Mouse (Mus musculus) intestine, embryonic 15.5 days (tissue): ENCODE data around the gene Micu1. TPM values are rescaled to one million over a fixed set of nuclear protein-coding genes. Genes with fewer than 3 reads are reported as not detected.
A peak's percentile ranks its signal among the peaks of the same experiment; 100 is the strongest.
"Not testable (repeated sequence)": the region's sequence is repeated elsewhere in the genome, so short reads cannot be mapped to it uniquely, and the experiment has no call there.

Source experiments
- ATAC-seq: fragments of 200-750 bp; cut with Nextera tagmentation; 2 replicates; pipeline ENCODE4 v1.8.0; 2017; ENCODE audit warnings: moderate TSS enrichment, moderate library complexity
- H3K27ac ChIP-seq: fragments of 300-500 bp; sonication (generic); 2 replicates; pipeline ENCODE4 v1.5.1; 2015; ENCODE audit warnings: mild to moderate bottlenecking, inconsistent platforms
- H3K27me3 ChIP-seq: fragments of 300-500 bp; sonication (generic); replicated peaks from 2 replicates; pipeline ENCODE4 v1.6.1; 2015; ENCODE audit warnings: inconsistent platforms
- H3K36me3 ChIP-seq: fragments of 300-500 bp; sonication (generic); 2 replicates; pipeline ENCODE4 v1.6.1; 2015; ENCODE audit warnings: inconsistent platforms
- H3K4me1 ChIP-seq: fragments of 300-500 bp; sonication (generic); replicated peaks from 2 replicates; pipeline ENCODE4 v1.6.1; 2015; ENCODE audit warnings: inconsistent platforms
- H3K4me2 ChIP-seq: fragments of 300-500 bp; sonication (generic); replicated peaks from 2 replicates; pipeline ENCODE4 v1.6.1; 2015; ENCODE audit warnings: mild to moderate bottlenecking, inconsistent platforms
- H3K4me3 ChIP-seq: fragments of 300-500 bp; sonication (generic); replicated peaks from 2 replicates; pipeline ENCODE4 v1.5.1; 2015; ENCODE audit warnings: inconsistent platforms
- H3K9ac ChIP-seq: fragments of 300-500 bp; sonication (generic); 2 replicates; pipeline ENCODE4 v1.6.1; 2015; ENCODE audit warnings: inconsistent platforms
- H3K9me3 ChIP-seq: fragments of 300-500 bp; sonication (generic); 2 replicates; pipeline ENCODE4 v1.6.1; 2016; ENCODE audit warnings: inconsistent platforms
- WGBS: fragments of 180-500 bp; shearing (Covaris S2); methylation state at CpG from one replicate; pipeline ENCODE4 v1.1.7; 2015; 5-methylcytosine and 5-hydroxymethylcytosine counted together
- polyA plus RNA-seq: library from polyadenylated mRNA; unstranded; fragments of >200 nt; fragmentation: Nextera tagmentation; extraction: Ambion mirVana; gene quantifications from 2 replicates; pipeline ENCODE4 v1.2.1, GENCODE M21; 2015

Gene Micu1
- 66.0 and 72.3 TPM in 2 replicates for polyA plus RNA-seq

DNA sequence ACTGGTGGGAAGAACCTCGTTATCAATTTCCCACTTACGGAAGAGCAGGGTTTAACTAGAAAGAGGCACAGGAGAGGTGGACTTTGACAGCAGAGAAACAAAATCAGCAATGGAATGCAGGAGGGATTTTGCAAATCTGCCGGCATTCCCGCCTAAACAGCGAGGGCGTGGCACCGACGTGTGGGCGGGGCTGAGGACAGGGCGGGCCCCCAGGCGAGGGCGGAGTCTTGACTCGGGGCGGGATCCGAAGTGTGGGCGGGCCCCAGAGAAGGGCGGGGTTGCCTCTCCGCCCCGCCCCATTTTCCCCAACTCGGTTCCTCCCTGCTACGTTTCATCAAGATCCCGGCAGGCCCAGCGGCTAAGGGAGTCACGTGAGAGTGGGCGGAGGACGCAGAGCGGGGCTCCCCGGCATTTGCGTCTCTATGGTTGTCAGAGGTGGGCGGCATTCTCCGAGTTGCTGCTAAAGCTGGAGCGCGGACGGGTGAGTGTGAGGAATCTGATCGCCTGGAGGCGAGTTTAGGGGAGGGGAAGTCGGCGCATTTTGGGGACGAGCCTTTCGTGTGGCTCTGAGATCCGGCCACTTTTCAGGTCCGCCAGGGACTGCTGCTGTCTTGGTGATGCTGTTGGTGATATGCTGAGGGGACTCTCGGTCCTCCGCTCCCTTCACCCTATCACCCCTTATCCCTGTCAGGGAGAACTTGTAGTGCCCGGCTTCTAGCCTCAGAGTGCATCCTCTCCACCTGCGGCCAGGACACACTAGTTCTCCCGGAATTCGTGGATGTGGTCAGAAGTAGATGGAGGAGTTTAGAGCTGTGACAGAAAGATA is at the start of gene Micu1:
TSS of gene Micu1 (plus strand) at position 271 of the 826 bp plus-strand sequence.
- Histone ChIP-seq H3K9me3 (no peaks in the 10 kb centered on the region), H3K4me1 (0 out of 2 replicates have a peak, but pooled peaks cover 5% of the 10 kb centered on the region), H3K27ac (peak within 1 kb of the TSS; percentile 72), H3K4me3 (peak within 1 kb of the TSS; percentile 61), H3K36me3 (no peaks in the 10 kb centered on the region), H3K9ac (peak within 1 kb of the TSS; percentile 67), H3K27me3 (no peaks in the 10 kb centered on the region), H3K4me2 (peak within 1 kb of the TSS; percentile 69)
- ATAC-seq = peak; percentile 99
- under 1% methylated on average over 48 of the region's 48 CpGs for WGBS

- no peaks in the 10 kb centered on the region for H3K9me3 ChIP-seq
- H3K4me1 ChIP-seq = no peaks in the 10 kb centered on the region
- no peaks in the 10 kb centered on the region for H3K27me3 ChIP-seq
- 82% methylated on average over 13 of the region's 13 CpGs for WGBS
- H3K27ac ChIP-seq = no peak overlapping the region
- H3K36me3 ChIP-seq = no peaks in the 10 kb centered on the region
- no peak overlapping the region for H3K4me3 ChIP-seq
- H3K4me2 ChIP-seq = no peak overlapping the region
- no peak overlapping the region for H3K9ac ChIP-seq
- no peak for ATAC-seq
These were observed 45.5 kb upstream of the Micu1 start for GRCm38 (mm10) chr10:59656799-59657198.

DNA sequence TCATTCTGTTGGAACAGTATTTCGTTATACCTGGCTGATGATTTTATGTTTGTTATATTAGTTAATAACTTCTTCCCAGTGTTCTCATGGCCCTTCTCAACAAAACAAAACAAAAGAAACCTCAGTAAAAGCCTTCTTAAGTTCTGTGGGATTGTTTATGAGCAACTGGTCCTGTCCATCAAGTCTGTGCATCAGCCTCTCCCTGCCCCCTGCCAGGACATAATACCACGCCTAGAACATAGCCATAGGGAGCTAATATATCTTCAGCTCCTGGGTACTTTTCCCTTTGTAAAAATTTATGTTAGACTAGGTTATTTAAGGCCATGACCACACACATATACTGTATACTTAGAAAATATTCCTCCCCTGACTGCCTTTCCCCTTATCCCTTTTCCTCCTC is 37.5 kb upstream of the Micu1 start:
- Histone ChIP-seq H3K9ac (no peak overlapping the region), H3K4me1 (peaks cover 3% of the 10 kb centered on the region; the same call in 1 of the 2 replicates), H3K4me3 (no peak overlapping the region), H3K36me3 (no peaks in the 10 kb centered on the region), H3K9me3 (no peaks in the 10 kb centered on the region), H3K4me2 (no peak overlapping the region), H3K27me3 (no peaks in the 10 kb centered on the region), H3K27ac (no peak overlapping the region)
- no peak for ATAC-seq
- whole genome bisulfite sequencing = 74% methylated on average over 2 of the region's 2 CpGs

DNA sequence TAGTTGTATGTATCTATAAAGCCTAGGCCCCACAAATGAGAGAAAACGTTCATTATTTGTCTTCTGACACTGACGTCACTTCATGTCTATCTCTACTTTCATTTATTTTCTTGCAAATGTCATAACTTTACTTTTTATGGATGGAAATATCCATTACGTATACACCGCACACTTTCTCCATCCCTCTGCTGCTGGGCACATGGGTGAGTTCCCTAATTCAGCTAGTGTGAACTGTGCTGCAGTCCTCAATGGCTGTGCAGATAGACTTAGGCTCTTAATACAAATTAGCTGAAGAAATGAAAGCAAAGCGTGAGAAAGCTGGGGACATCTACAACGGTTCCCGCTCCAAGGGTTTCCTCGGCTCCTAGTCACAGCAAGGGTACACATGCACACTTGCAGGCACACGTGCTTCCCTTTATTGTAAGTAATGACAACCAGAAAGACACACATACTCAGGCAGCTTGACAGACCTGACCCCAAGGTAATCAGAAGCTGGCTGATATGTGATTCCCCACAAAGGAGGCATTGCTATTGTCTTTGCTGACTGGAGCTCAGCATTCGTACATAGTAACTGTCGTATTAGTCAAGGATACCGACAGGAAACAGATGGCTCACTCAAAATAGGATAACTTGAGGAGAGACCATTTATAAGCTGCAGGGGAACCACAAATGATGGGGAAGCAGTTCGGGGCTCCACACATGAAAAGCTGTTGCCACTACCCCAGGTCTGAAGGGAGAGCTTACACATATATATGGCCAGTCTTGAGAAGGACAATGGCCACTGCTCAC is 36.6 kb upstream of the Micu1 start:
- WGBS = 76% methylated on average over 13 of the region's 13 CpGs
- no peak overlapping the region for H3K4me3 ChIP-seq
- no peaks in the 10 kb centered on the region for H3K36me3 ChIP-seq
- H3K9ac ChIP-seq = no peak overlapping the region
- H3K4me1 ChIP-seq = peaks cover 3% of the 10 kb centered on the region; the same call in 1 of the 2 replicates
- ATAC-seq = no peak
- H3K9me3 ChIP-seq = no peaks in the 10 kb centered on the region
- no peaks in the 10 kb centered on the region for H3K27me3 ChIP-seq
- H3K4me2 ChIP-seq = no peak overlapping the region
- no peak overlapping the region for H3K27ac ChIP-seq

DNA sequence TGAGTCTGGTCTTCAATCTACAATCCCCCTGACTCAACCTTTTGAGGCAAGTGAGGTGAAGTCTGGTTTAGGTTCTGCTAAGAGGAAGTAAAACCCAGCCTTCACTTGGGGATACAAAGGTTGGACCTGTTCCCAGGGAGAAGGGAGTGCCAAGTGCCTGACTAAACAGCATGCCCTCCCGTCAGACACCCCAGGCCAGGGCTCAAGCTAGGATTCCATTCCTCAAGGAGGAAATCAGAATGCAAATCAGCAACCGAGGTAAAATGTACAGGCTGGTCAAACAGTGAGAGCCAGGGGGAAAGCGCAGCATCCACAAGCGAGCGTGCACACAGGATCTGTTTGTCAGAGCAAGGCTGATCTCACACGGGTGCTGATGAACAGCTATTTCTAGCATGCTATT is 34.9 kb upstream of the Micu1 start:
- Histone ChIP-seq H3K27ac (no peak overlapping the region), H3K9ac (no peak overlapping the region)
- 59% methylated on average over 6 of the region's 6 CpGs for WGBS

GRCm38 (mm10) chr10:59668491-59668890 is 33.8 kb upstream of the Micu1 start:
- no peaks in the 10 kb centered on the region for H3K36me3 ChIP-seq
- 0 out of 2 replicates have a peak, but pooled peaks have one; percentile 15 for ATAC-seq
- no peak overlapping the region for H3K4me3 ChIP-seq
- H3K4me1 ChIP-seq = peaks cover 3% of the 10 kb centered on the region; the same call in 1 of the 2 replicates
- H3K27me3 ChIP-seq = no peaks in the 10 kb centered on the region
- 56% methylated on average over 7 of the region's 7 CpGs for WGBS
- H3K27ac ChIP-seq = no peak overlapping the region
- no peak overlapping the region for H3K9ac ChIP-seq
- H3K4me2 ChIP-seq = no peak overlapping the region
- no peaks in the 10 kb centered on the region for H3K9me3 ChIP-seq

More for the DNA sequence above, 34.9 kb upstream of the Micu1 start:
- no peaks in the 10 kb centered on the region for H3K9me3 ChIP-seq
- no peak overlapping the region for H3K4me3 ChIP-seq
- H3K4me1 ChIP-seq = peaks cover 3% of the 10 kb centered on the region; the same call in 1 of the 2 replicates
- peak; percentile 90 for ATAC-seq
- H3K36me3 ChIP-seq = no peaks in the 10 kb centered on the region
- no peaks in the 10 kb centered on the region for H3K27me3 ChIP-seq
- H3K4me2 ChIP-seq = no peak overlapping the region

GRCm38 (mm10) chr10:59677836-59678235 is 24.4 kb upstream of the Micu1 start:
- Histone ChIP-seq H3K9me3 (no peaks in the 10 kb centered on the region), H3K4me1 (no peaks in the 10 kb centered on the region), H3K4me2 (no peak overlapping the region), H3K36me3 (no peaks in the 10 kb centered on the region), H3K27me3 (no peaks in the 10 kb centered on the region), H3K9ac (no peak overlapping the region), H3K4me3 (no peak overlapping the region), H3K27ac (no peak overlapping the region)
- ATAC-seq = no peak
- 88% methylated on average over 1 of the region's 1 CpGs for WGBS

- H3K4me3 ChIP-seq = no peak overlapping the region
- 57% methylated on average over 2 of the region's 2 CpGs for WGBS
- H3K4me2 ChIP-seq = no peak overlapping the region
- H3K27me3 ChIP-seq = no peaks in the 10 kb centered on the region
- H3K9ac ChIP-seq = no peak overlapping the region
- peak; percentile 31; the same call in 1 of the 2 replicates for ATAC-seq
- no peaks in the 10 kb centered on the region for H3K36me3 ChIP-seq
- no peak overlapping the region for H3K27ac ChIP-seq
- no peaks in the 10 kb centered on the region for H3K4me1 ChIP-seq
- no peaks in the 10 kb centered on the region for H3K9me3 ChIP-seq
These were observed 23.1 kb upstream of the Micu1 start for GRCm38 (mm10) chr10:59679189-59679588.

DNA sequence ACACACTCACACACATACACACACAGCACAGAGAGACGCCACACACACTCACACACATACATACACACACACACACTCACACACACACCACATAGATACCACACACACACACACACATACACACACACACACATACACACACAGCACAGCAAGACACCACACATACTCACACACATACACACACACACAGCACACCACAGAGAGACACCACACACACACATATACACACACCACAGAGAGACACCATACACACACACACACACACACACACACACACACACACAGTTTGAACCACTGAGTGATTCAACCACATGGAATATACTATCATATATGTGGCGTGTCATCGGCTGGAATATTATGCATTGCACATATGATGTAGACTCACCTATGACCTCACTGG is 16.7 kb upstream of the Micu1 start:
- not testable (repeated sequence) for ATAC-seq, H3K4me2 ChIP-seq, H3K36me3 ChIP-seq, H3K27me3 ChIP-seq, H3K27ac ChIP-seq, H3K9me3 ChIP-seq, H3K4me1 ChIP-seq, H3K9ac ChIP-seq, H3K4me3 ChIP-seq
- 97% methylated on average over 3 of the region's 3 CpGs for WGBS

- H3K27me3 ChIP-seq = no peaks in the 10 kb centered on the region
- no peak overlapping the region for H3K9ac ChIP-seq
- no peak overlapping the region for H3K4me2 ChIP-seq
- no peaks in the 10 kb centered on the region for H3K4me1 ChIP-seq
- 61% methylated on average over 2 of the region's 2 CpGs for WGBS
- no peaks in the 10 kb centered on the region for H3K36me3 ChIP-seq
- ATAC-seq = no peak
- H3K4me3 ChIP-seq = no peak overlapping the region
- no peak overlapping the region for H3K27ac ChIP-seq
- H3K9me3 ChIP-seq = no peaks in the 10 kb centered on the region
These were observed 15.2 kb upstream of the Micu1 start for GRCm38 (mm10) chr10:59687126-59687525.

DNA sequence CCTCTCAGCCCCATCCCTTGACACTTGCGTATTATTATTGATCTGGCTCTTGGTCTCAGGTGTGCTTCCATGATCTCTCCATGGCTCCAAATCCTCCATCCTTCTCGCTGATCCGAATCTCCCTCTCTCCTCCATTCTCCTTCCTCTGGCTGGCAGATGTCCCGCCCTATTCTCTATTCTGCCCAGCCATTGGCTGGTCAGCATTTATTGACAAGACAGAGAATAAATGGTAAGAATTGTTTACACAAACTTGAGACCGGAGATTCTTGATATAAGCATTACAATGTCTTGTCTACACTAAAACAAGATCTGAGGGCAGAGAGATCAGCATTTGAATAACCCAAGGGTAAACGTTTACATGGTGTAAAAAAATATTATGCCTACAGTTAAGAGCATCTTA is 12.4 kb upstream of the Micu1 start:
- Histone ChIP-seq H3K4me1 (no peaks in the 10 kb centered on the region), H3K36me3 (no peaks in the 10 kb centered on the region), H3K9me3 (no peaks in the 10 kb centered on the region), H3K27ac (no peak overlapping the region), H3K9ac (no peak overlapping the region), H3K4me2 (no peak overlapping the region), H3K27me3 (no peaks in the 10 kb centered on the region), H3K4me3 (no peak overlapping the region)
- WGBS = 62% methylated on average over 6 of the region's 6 CpGs
- no peak for ATAC-seq

DNA sequence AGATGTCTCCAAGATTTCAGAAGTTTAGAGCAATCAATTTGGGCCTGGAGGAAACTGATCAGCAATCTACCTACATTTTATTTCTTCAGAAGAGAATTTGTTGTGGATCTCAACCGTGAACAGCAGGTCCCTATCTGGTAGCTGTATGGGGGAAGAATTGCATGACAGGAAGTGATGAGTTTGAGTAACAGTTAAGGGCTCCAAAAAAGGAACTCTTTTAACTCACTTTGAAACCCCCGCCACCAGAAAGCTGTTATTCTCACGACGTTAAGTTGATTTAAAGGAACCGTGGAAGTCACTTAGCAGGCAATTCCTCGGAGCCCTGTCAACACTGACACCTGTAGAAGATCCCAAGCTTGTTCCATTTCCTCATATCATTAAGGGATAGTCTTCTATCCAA is 9.8 kb upstream of the Micu1 start:
- Histone ChIP-seq H3K4me2 (no peak overlapping the region), H3K4me3 (no peak overlapping the region), H3K36me3 (no peaks in the 10 kb centered on the region), H3K9me3 (no peaks in the 10 kb centered on the region), H3K27me3 (no peaks in the 10 kb centered on the region), H3K27ac (no peak overlapping the region), H3K9ac (no peak overlapping the region), H3K4me1 (no peaks in the 10 kb centered on the region)
- no peak for ATAC-seq
- WGBS = 60% methylated on average over 6 of the region's 6 CpGs
